Mouse (Mus musculus) testis, postnatal 10 days (tissue): ENCODE data around the gene Erc2.

ENCODE experiments used
- DNase-seq: peaks from one replicate; pipeline ENCODE4 v3.0.0; 2021; ENCODE audit warnings: low spot score

The Erc2 gene

GRCm38 (mm10) chr14:28508288-28509258 is 886.3 kb downstream of the Erc2 start:
- no peak for DNase-seq

DNA sequence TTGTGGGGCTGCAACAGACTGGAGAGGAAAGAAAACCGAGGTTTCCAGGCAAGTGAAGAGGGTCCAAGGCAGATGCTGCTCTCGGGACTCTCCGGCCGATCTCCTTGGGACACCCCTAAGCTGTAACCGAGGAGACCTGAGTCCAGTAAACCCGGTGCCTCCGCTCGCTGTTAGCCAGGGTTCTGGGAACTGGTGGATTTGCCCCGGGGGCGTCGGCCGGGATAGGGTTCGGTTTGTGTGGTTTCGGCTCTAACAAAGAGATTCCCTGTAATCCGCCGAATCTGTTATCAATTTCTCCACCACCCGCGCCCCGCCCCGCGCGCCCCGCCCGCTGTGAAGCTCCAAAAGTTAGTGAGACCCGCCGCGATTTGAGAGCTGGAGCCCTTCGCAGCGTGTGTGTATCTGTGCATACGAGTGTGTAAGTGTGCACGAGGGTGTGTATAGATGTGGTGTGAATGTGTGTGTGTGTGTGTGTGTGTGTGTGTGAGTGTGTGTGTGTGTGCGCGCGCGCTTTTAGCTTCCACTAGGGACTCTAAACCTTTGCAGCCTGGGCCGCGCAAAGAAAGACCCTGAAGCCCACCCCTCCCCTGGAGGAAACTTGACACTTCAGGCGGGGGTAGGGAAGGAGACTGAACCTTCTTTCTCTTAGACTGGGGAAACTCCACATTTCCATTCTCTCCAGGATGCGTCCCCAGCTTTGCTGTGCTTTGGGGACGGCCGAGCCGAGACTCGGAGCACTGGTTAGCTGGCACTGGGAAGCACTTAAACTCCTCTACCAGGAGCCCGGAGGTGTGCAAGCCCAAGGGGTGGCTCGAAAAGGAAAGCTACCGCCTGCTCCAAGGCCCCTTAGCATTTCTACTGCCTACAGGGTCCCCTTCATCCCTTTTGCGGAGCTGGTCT is 887.5 kb downstream of the Erc2 start:
- peak; percentile 62 for DNase-seq

GRCm38 (mm10) chr14:28510341-28511028 is 888.3 kb downstream of the Erc2 start:
- peak; percentile 66 for DNase-seq

GRCm38 (mm10) chr14:28511029-28511651 is 888.9 kb downstream of the Erc2 start:
- peak; percentile 54 for DNase-seq

DNA sequence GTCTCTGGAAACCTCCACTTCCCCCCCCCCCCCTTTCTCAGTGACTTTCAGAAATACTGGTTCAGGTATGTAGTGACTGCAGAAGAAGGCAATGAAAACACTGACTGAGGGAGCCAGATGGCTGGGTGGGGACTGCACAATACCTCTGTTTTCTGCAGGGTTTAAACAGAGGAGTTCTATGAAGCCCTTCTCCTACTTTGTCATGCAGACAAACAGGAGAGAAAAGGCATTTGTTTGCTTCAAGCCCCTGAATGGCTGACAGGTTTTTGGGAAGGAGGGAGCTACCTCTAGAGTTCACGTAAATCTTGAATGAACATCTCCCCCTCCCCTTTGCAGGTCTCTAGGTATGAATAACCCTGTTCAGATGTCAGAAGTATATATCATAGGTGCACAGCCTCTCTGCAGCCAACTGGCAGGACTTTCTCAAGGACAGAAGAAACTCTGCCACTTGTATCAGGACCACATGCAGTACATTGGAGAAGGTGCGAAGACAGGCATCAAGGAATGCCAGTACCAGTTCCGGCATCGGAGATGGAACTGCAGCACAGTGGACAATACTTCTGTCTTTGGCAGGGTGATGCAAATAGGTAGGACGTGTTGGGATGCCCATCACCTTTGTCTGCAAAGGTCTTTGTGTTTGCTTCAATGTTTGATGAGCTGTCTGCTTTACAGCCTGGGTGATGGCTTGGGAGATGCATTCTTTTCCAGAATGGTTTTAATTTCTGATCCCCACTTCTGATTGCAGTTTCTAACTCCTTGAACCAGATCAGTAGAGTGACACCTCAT is 890.8 kb downstream of the Erc2 start:
- no peak for DNase-seq

- no peak for DNase-seq
These were observed 891.9 kb downstream of the Erc2 start for GRCm38 (mm10) chr14:28514171-28514570.

DNA sequence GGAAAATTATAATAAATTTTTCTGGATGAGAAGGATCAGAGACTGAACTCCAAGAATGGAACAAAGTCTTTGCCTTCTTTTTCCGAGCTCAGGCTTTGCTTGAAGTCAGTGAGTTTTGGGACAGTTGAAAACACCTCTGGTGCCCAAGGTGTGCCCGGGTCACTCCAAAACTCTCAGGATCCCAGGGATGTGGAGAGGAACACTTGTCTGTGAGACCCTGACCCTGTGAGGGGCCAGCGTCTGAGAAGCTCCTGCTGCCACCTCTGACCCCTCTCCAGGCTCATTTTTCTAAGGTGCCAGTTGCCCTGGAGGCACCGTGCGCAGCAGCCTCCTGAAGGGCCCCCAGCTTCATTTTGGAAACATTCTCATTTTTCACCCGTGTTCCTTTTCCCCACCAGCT is 893.1 kb downstream of the Erc2 start:
- DNase-seq: peak; percentile 32

DNA sequence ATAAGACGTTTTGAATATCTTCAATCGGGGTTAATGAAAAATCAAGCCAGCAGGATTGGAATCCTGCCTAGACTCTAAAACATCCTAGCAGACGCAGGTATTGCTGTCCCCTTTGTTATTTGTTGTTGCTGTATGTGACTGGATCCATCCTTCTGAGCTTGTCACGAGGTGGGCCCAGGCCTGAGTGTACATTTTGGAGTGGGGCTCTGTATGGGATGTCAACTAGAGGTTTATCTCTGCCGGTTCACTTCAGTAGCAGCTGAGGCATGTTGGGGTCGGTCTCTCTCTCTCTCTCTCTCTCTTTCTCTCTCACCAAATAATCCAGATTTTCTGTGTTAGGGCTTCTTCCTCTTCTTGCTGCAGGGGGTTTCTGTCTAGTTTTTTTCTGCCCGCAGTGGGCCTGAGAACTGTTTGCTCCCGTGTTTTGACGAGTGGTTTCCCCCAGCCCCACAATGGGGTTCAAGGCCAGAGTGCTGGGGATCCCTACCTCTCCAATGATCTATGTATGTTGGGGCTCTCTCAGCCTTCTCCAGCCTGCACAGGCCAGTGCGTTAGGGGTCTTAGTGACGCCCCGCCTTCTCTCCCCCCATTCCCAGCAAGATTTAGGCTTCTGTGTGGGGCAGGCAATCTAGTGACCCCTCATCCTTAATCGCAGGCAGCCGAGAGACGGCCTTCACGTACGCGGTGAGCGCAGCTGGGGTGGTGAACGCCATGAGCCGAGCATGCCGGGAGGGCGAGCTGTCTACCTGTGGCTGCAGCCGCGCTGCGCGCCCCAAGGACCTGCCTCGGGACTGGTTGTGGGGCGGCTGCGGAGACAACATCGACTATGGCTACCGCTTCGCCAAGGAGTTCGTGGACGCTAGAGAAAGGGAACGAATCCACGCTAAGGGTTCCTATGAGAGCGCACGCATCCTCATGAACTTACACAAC is 895.7 kb downstream of the Erc2 start:
- no peak for DNase-seq

GRCm38 (mm10) chr14:28521106-28521505 is 898.9 kb downstream of the Erc2 start:
- DNase-seq: no peak

- DNase-seq: peak; percentile 49
These were observed 900.4 kb downstream of the Erc2 start for GRCm38 (mm10) chr14:28522611-28523010.

DNA sequence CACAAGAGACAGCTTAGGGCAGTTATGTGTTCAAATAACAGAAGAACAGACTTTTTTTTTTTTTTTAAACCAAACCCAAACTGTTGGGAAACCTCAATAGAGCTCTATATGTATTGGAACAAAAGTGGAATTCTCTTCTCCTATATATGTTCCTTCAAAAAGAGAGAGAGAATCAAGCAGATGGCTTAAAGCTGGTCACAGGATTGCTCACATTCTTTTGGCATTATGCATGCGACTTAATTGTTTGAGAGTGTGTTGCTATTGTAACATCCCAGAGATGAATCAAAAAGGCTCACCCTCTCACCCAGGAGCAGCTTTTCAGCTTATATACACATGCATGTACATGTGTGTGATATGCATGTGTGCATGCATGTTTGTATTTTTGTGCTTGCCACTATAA is 903.3 kb downstream of the Erc2 start:
- DNase-seq: no peak
